24 mouse cellular contexts compared by ENCODE assay signal in the genomic region with DNA sequence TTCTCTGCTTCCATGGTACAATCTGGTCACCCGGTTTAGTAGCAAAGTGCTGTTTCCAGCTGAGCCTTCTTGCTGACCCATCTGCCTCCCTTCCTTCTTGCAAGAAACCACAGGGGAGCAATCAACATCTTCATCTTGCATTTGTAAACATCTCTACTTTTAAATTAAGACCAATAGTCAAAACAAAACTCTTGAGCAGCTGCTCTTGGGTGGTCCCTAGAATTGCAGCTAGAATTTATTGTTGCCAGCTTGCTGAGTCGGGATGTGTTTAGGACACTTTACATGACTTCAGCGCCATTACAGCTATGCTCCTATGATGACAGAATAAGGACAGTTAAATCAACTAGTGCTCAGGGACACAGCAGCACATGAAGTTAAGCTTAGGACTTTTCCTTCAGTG.
A peak's percentile ranks its signal among the peaks of the same experiment; 100 is the strongest.
DNase-seq lines count a peak whose midpoint lies in the region; ATAC-seq and TF ChIP-seq lines count a peak whose summit lies in the region.
"Had no signal": no experiment of that assay in that cellular context is flagged by ENCODE, and none has a peak within 500 bp of the region (broad histone marks: within the 10 kb centered on the region; RNA-seq: fewer than 3 reads in every experiment).

No protein-coding gene starts in this region.

- 53% methylated on average over 3 of the region's 3 CpGs for WGBS in kidney, postnatal 0 days
- WGBS in lung, embryonic 15.5 days, result 29% methylated on average over 3 of the region's 3 CpGs
- 35% methylated on average over 3 of the region's 3 CpGs for WGBS in lung, postnatal 0 days

- H3K4me1 ChIP-seq in kidney, postnatal 0 days (replicated peaks; ENCODE audit: insufficient read depth, low read length), result no peaks in the 10 kb centered on the region
- no peaks in the 10 kb centered on the region for H3K4me1 ChIP-seq in lung, embryonic 15.5 days
- no peaks in the 10 kb centered on the region for H3K4me1 ChIP-seq in lung, postnatal 0 days (ENCODE audit: insufficient read depth, low read depth, low read length)
- H3K4me1 ChIP-seq: embryonic facial prominence, embryonic 15.5 days; forebrain, embryonic 10.5 days; heart, embryonic 12.5 days; hindbrain, embryonic 10.5 days had no signal

- no peaks in the 10 kb centered on the region for H3K36me3 ChIP-seq in kidney, postnatal 0 days (ENCODE audit: insufficient read depth, low read length)
- no peaks in the 10 kb centered on the region for H3K36me3 ChIP-seq in lung, embryonic 15.5 days
- H3K36me3 ChIP-seq in lung, postnatal 0 days (ENCODE audit: insufficient read depth, low read length), result no peaks in the 10 kb centered on the region
- H3K36me3 ChIP-seq: embryonic facial prominence, embryonic 15.5 days; forebrain, embryonic 10.5 days; heart, embryonic 12.5 days; hindbrain, embryonic 10.5 days had no signal

- no peak for ATAC-seq in kidney, postnatal 0 days (replicated peaks; ENCODE audit: low FRiP score, low read depth)
- ATAC-seq in lung, embryonic 15.5 days (ENCODE audit: borderline replicate concordance, extremely low read depth, low FRiP score, low TSS enrichment), result peak; percentile 64; the same call in 1 of the 2 replicates
- no peak for ATAC-seq in lung, postnatal 0 days
- ATAC-seq: CD4-positive, CD25-positive, alpha-beta regulatory T cell, adult 4 months; forebrain, embryonic 14.5 days; Patski had no signal

- H3K4me3 ChIP-seq in kidney, postnatal 0 days (replicated peaks; ENCODE audit: low read depth, low read length), result no peak overlapping the region
- no peak overlapping the region for H3K4me3 ChIP-seq in lung, embryonic 15.5 days
- no peak overlapping the region for H3K4me3 ChIP-seq in lung, postnatal 0 days (ENCODE audit: low read depth, low read length)
- H3K4me3 ChIP-seq: embryonic facial prominence, embryonic 15.5 days; erythroblast, embryonic 14.5 days; forebrain, embryonic 10.5 days; gastrocnemius, adult 2 months; heart, embryonic 12.5 days; hindbrain, embryonic 10.5 days had no signal

- H3K9ac ChIP-seq in kidney, postnatal 0 days (ENCODE audit: low read depth, low read length), result no peak overlapping the region
- H3K9ac ChIP-seq in lung, embryonic 15.5 days, result no peak overlapping the region
- no peak overlapping the region for H3K9ac ChIP-seq in lung, postnatal 0 days (replicated peaks; ENCODE audit: low read depth)
- H3K9ac ChIP-seq: embryonic facial prominence, embryonic 15.5 days; heart, embryonic 12.5 days; hindbrain, embryonic 14.5 days had no signal

- no peak overlapping the region for H3K4me2 ChIP-seq in kidney, postnatal 0 days (ENCODE audit: low read length)
- H3K4me2 ChIP-seq in lung, embryonic 15.5 days, result no peak overlapping the region
- no peak overlapping the region for H3K4me2 ChIP-seq in lung, postnatal 0 days (replicated peaks; ENCODE audit: low read depth, low read length)
- H3K4me2 ChIP-seq: embryonic facial prominence, embryonic 15.5 days; heart, embryonic 12.5 days; hindbrain, embryonic 14.5 days had no signal

- TF ChIP-seq CTCF in kidney, postnatal 0 days (IDR thresholded peaks at IDR 0.05; ENCODE audit: low read depth), result no peak
- no peak for TF ChIP-seq CTCF in lung, postnatal 0 days (IDR thresholded peaks at IDR 0.05)

- no peaks in the 10 kb centered on the region for H3K9me3 ChIP-seq in kidney, postnatal 0 days (replicated peaks; ENCODE audit: low read length)
- H3K9me3 ChIP-seq in lung, embryonic 15.5 days, result no peaks in the 10 kb centered on the region
- H3K9me3 ChIP-seq in lung, postnatal 0 days (ENCODE audit: low read length), result no peaks in the 10 kb centered on the region
- H3K9me3 ChIP-seq: embryonic facial prominence, embryonic 15.5 days; forebrain, embryonic 10.5 days; heart, embryonic 12.5 days; hindbrain, embryonic 10.5 days had no signal

- H3K27me3 ChIP-seq in kidney, postnatal 0 days (ENCODE audit: insufficient read depth, low read length), result no peaks in the 10 kb centered on the region
- H3K27me3 ChIP-seq in lung, embryonic 15.5 days, result no peaks in the 10 kb centered on the region
- H3K27me3 ChIP-seq in lung, postnatal 0 days (replicated peaks; ENCODE audit: insufficient read depth, low read length), result no peaks in the 10 kb centered on the region
- H3K27me3 ChIP-seq: embryonic facial prominence, embryonic 15.5 days; heart, embryonic 12.5 days had no signal

- 0 out of 2 replicates have a peak overlapping the region, but pooled peaks have one; percentile 6 for H3K27ac ChIP-seq in kidney, postnatal 0 days
- H3K27ac ChIP-seq in lung, embryonic 15.5 days, result no peak overlapping the region
- H3K27ac ChIP-seq in lung, postnatal 0 days (ENCODE audit: low read length), result no peak overlapping the region
- H3K27ac ChIP-seq: embryonic facial prominence, embryonic 15.5 days; forebrain, embryonic 10.5 days; gastrocnemius, adult 2 months; hindbrain, embryonic 10.5 days; hindbrain, embryonic 14.5 days had no signal

- peak; percentile 76 for DNase-seq in kidney, postnatal 0 days (ENCODE audit: low spot score)
- DNase-seq in kidney, adult 8-10 months, result no peak
- DNase-seq in lung, postnatal 0 days (ENCODE audit: low spot score), result no peak
- DNase-seq in A20 (ENCODE audit: low read depth, low spot score) (peak; percentile 8), ES-CJ7 (ENCODE audit: low read depth, low spot score) (peak; percentile 37)
- DNase-seq in Muller cell, postnatal 12 days (ENCODE audit: inconsistent ontology term), result no peak
- DNase-seq: adrenal gland, postnatal 10 days; B cell, adult 2 months; cerebellum, adult 11 months; cerebellum, adult 8-10 months; cerebellum, postnatal 14 days; embryo, embryonic 11 days; gastrocnemius, adult 2 months; gastrocnemius, postnatal 25 days had no signal

- no peak for TF ChIP-seq EP300 in lung, postnatal 0 days (IDR thresholded peaks at IDR 0.05)

Comparison
In these comparisons a context has a peak if more than half of its experiments do, and no peak if none do; other contexts are left out.
1. DNase-seq: peak in kidney, postnatal 0 days (single experiment), A20 (single experiment) and ES-CJ7 (single experiment); none in kidney, adult 8-10 months (0 of 2), lung, postnatal 0 days (single experiment) and Muller cell, postnatal 12 days (single experiment).